Mouse (Mus musculus) layer of hippocampus, adult 2 months (tissue): ENCODE data around the gene Ntm. TPM values are rescaled to one million over a fixed set of nuclear protein-coding genes. Genes with fewer than 3 reads are reported as not detected.

ENCODE experiments used
- DNase-seq, 2 experiments: peaks; one replicate each; pipeline ENCODE4 v3.0.0; 2022; ENCODE audit warnings: low spot score in 2 of 2
- H3K27ac ChIP-seq: fragments of 200-600 bp; 2 replicates; pipeline ENCODE4 v1.8.1; 2022
- H3K4me3 ChIP-seq: fragments of 200-600 bp; 2 replicates; pipeline ENCODE4 v1.8.1; 2022; ENCODE audit warnings: mild to moderate bottlenecking
- CTCF ChIP-seq: fragments of 200-600 bp; conservative IDR thresholded peaks from 2 replicates; pipeline ENCODE4 v1.8.1; 2022; ENCODE audit warnings: antibody characterized with exemption, mild to moderate bottlenecking, moderate library complexity
- total RNA-seq, 2 experiments: library from RNA; stranded (reverse); gene quantifications; 2 replicates each; pipeline ENCODE4 v1.2.3; 2021

Ntm gene
- total RNA-seq, 2 experiments from 2014 or later = 132 to 141 TPM

DNA sequence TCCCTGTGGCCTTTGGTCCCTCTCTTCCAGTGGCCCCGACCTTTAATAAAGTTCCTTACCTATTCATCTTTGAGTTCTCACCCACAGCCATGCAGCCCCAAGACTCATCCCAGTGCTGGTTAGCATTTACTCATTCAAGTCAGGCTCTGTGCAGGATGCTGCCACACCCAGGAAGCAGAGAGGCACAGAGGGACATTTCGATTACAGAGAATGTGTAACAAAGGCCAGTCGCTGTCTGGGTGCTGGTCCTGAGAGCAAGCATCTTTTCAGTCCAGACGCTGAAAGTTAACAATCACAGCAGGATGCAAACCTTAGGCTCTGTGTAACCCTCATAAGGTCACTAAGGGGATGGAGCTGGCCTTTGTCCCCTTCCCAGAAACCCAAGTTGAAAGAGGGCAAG lies 311.7 kb downstream of the Ntm start:
- no peak for DNase-seq
- Histone ChIP-seq H3K27ac (no peak overlapping the region), H3K4me3 (no peak overlapping the region)
- TF ChIP-seq CTCF = no peak

GRCm38 (mm10) chr9:29650679-29651078 lies 312.3 kb downstream of the Ntm start:
- DNase-seq = peak; percentile 50 to 59
- Histone ChIP-seq H3K4me3 (no peak overlapping the region), H3K27ac (no peak overlapping the region)
- TF ChIP-seq CTCF = peak; percentile 98

- Histone ChIP-seq H3K27ac (no peak overlapping the region), H3K4me3 (no peak overlapping the region)
These were observed 312.7 kb downstream of the Ntm start for GRCm38 (mm10) chr9:29650266-29650665.

DNA sequence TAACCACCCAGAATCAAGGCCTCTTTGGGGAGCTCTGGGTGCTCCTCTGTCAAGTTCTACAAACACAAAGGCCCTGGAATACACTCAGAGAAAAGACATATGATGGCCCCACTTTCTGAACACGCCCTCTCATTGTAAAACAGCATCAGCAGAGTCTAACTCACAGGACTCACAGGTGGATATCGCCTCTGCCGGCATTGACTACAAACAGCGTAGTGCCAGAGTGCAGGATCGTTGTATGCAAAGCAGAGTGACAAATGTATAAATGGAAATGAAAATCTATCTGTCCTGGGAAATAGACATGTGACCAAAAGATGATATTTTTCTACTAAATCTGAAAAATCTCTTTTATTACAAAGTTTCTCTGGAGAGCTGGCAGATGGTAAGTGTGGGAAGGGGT lies 314.7 kb downstream of the Ntm start:
- Histone ChIP-seq H3K4me3 (no peak overlapping the region), H3K27ac (no peak overlapping the region)
- DNase-seq = no peak
- no peak for TF ChIP-seq CTCF

More at GRCm38 (mm10) chr9:29650266-29650665, 312.7 kb downstream of the Ntm start:
- no peak for TF ChIP-seq CTCF
- DNase-seq = no peak

DNA sequence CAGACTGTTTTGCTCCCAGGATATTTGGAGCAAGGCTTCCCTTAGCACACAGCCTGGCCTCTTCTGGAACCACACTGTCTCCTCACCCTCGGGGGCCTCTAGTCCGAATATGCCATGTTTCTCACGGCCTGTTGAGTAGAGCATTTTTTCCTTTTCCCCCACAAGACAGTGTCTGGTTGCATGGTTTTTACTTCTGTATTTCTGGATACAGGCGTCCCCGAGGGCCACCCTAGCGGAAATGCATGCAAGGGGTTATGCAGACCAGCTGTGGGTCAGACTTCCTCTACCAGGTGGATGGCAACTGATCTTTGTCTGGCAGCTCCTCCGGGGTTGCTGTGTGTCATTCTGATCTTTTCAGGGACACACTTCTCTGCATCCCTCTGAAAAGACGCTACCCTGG lies 315.2 kb downstream of the Ntm start:
- Histone ChIP-seq H3K27ac (no peak overlapping the region), H3K4me3 (no peak overlapping the region)
- TF ChIP-seq CTCF = no peak
- no peak for DNase-seq

DNA sequence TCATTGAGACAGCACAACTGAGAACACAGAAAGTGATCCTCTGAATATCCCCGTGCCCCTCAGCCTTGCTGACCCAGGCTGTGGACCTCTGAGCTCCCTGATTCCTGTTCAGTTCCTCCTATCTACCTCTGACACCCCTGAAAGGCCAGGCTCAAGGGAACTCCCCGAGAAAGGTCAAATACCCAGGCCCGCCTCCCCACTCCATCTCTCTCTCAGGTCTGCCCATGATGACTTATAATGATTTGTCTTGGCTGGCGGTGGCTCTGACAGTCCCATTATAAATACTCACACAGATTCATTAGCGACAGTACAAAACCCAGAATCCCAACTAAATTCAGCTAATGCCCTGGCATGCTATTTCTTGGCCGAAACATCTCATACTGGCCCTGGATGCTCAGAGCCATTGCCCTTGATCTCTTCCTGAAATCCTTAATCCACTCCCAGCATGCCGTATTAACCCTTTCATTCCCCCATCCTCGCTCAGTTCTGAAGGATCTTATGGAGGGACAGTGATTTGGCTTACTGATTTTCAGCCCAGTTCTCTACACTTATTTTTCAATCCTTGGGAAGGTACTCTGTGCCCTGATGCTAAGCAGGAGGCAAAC lies 317.0 kb downstream of the Ntm start:
- DNase-seq = no peak
- TF ChIP-seq CTCF = no peak
- Histone ChIP-seq H3K4me3 (no peak overlapping the region), H3K27ac (no peak overlapping the region)

DNA sequence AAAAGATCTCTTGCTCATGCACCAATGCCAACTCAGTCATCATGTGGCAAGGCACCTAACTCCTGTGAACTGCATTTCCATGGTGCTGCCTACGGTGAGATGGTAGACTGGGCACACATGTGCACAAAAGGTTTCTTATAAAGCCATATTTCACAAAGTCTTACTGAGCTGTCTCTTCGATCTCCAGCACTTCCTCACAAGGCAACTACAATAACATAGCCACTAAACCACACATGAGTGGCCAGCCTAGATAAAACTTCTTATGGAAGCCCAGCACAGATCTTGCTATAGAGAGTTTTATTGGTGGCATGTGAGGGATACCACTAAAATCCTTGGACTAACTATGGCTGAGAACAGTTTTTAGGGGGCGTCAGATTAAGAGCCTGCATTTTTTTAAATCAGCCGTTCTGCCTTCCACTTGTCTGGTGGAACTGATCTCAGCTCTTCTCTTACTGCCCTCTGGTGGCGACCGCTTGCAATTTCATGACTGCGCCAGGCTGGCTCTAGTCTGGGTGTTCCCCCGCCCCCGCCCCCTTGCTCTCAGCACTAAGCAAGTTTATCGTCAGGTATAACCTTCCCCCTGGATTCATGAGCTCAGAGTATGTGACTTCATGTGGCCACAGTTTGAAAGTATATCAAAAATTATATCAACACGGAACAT lies 319.8 kb downstream of the Ntm start:
- Histone ChIP-seq H3K27ac (no peak overlapping the region), H3K4me3 (no peak overlapping the region)
- TF ChIP-seq CTCF = peak; percentile 98
- peak; percentile 79 to 89 for DNase-seq

DNA sequence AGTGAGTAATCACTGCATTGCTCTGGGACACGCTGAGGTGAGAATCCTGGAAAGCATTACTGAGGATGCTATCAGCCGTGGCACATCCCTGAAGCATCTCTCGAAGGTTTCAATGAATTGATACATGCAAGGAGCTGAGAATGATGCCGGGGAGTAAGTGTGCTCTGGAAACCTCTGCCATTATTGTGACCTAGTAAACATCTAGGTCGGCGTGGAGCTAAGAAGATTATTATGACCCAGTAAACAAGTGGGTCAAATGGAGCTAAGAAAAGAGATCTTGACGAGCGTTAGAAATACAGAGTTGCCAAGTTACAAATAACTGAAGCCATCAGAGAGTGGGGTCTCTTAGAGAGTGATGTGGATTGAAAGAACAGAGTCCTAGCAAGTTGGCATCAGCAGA lies 325.6 kb downstream of the Ntm start:
- no peak for DNase-seq
- TF ChIP-seq CTCF = no peak
- Histone ChIP-seq H3K27ac (no peak overlapping the region), H3K4me3 (no peak overlapping the region)

GRCm38 (mm10) chr9:29617181-29617580 lies 345.8 kb downstream of the Ntm start:
- Histone ChIP-seq H3K4me3 (no peak overlapping the region), H3K27ac (no peak overlapping the region)
- TF ChIP-seq CTCF = no peak
- DNase-seq = no peak

GRCm38 (mm10) chr9:29612020-29612612 lies 350.8 kb downstream of the Ntm start:
- peak in 1 of 2 experiments; percentile 37 for DNase-seq
- Histone ChIP-seq H3K27ac (peak overlapping the region; percentile 73), H3K4me3 (no peak overlapping the region)
- TF ChIP-seq CTCF = no peak

- no peak for TF ChIP-seq CTCF
- H3K4me3 ChIP-seq = no peak overlapping the region
- peak overlapping the region; percentile 73 for H3K27ac ChIP-seq
- peak; percentile 64 to 69 for DNase-seq
These were observed 352.1 kb downstream of the Ntm start for GRCm38 (mm10) chr9:29610867-29611266.

DNA sequence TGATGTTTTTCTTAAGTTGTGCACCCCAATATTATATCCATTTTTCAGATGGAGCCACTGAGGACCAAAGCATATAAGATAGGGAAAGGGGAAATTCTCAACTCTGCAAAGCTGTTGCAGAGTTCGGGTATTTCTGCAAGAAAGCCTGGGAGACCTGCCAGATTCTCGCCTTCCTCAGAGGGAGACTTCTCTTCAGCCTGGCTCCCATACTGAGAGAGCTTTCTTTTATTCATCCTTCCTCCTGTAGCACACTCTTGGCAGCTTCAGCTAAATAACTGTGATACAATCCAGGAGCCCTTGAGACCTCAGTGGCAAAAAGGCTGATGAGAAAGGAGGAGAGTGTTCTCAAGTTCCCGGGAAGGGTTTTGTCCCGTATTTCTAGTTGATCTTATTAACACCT lies 365.3 kb downstream of the Ntm start:
- no peak overlapping the region for H3K27ac ChIP-seq
- no peak for DNase-seq
- TF ChIP-seq CTCF = no peak
- no peak overlapping the region for H3K4me3 ChIP-seq

GRCm38 (mm10) chr9:29595321-29595720 lies 367.6 kb downstream of the Ntm start:
- Histone ChIP-seq H3K4me3 (peak overlapping the region; percentile 27), H3K27ac (peak overlapping the region; percentile 46; the same call in 1 of the 2 replicates)
- no peak for DNase-seq
- no peak for TF ChIP-seq CTCF
